Mouse (Mus musculus): ENCODE results near the gene Rspo1.

DNA sequence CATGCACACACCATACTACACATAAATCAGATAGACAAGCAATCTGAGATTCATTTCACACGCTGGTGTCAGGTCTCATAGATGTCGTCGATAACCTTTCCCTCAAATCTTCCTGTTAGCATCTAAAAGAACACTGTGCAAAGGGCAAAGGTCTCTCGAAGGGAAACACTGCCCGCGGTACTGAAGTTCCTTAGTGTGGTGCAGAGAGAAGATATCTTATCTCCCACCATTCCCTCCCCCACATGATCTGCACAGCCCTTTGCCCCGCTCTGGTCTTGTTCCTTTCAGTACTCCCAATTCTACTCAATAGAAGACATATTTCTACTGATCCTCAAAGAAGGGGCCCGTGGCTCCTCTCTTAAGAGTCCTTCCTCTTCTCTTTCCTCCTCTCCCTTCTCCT, 16.7 kb downstream of the Rspo1 start:
- TF ChIP-seq POLR2A (IDR thresholded peaks at IDR 0.05; ENCODE audit: insufficient read depth, low read depth, low read length), result no peak
- TF ChIP-seq CTCF (IDR thresholded peaks at IDR 0.05), result no peak
